Mouse (Mus musculus): Measurements from ENCODE around the gene Clec10a.
A peak's percentile ranks its signal among the peaks of the same experiment; 100 is the strongest.
"Not testable (repeated sequence)": the region's sequence is repeated elsewhere in the genome, so short reads cannot be mapped to it uniquely, and the experiment has no call there.

Clec10a gene

DNA sequence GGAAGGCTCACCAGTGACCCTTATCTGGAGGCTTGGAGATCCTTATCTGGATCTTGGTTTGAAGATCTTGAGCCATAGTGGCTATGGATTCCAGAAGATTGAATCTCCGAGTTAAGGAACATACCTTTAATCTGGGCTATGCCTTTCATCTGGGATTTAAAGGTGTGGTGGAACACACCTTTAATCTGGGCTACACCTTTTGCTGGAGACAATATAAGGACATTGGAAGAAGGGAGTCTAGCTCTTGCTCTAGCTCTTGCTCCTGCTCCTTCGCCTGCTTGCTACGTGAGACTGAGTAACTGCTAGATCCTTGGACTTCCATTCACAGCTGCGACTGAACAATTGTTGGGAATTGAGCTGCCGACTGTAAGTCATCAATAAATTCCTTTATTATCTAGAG lies at the start of gene Clec10a:
Gene Clec10a, plus strand, starts transcription at position 301 of the 400 bp plus-strand sequence.
- not testable (repeated sequence) for DNase-seq (ENCODE audit: low spot score)

DNA sequence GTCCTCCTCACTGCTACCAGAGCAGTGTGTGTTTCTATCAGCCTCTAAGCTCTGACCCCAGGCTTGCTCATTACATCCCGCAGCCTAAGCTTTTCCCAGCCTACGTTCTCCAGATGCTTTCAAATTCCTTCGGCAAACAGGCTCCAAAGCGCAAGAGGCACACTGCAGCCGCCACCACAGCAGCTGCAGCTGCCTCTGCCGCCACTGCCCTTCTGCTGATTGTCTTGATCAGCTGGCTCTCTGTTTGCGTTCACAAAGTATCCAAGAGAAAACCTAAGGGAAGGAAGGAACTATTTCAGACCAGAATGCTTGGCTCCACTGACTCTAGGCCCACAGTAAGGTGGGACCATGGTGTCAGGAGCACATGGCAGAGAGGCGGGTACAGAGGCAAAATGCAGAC lies 48.9 kb upstream of the Clec10a start:
- DNase-seq (ENCODE audit: low spot score): no peak

DNA sequence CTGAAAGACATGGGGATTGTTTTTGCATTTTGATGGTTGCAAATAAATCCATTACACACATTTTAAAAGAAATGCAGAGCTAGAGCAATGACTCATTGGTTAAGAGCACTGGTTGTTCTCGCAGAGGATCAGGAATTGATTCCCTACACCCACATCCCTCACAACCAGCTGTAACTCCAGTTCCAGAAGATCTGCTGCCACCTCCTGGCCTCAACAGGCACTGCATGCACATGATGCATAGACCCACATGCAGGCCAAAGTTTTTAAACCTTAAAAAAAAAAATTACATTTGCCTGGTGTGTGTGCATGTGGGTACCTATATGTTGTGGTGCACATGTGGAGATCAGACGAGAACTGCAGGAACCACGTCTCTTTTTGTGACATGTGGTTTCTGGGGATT lies 45.9 kb upstream of the Clec10a start:
- peak; percentile 22 for DNase-seq (ENCODE audit: low spot score)

DNA sequence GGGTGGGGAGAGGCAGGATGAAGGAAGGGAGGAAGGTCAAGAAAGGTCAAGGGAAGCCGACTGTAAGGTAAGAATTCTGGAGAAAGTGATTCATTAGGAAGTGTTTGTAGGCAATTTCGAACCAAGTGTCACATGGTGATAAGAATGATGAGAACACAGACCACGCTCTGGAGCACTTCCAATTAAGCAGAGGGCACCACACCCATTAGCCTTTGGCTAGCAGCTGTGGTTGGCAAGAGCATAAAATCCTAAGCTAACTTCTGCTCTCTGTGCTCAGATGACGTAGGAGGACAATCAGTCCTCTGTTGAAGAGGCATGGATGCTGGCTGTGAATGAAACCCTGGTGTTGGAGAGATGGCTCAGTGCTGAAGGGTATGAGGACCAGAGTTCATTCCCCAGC lies 41.4 kb upstream of the Clec10a start:
- DNase-seq (ENCODE audit: low spot score): no peak

DNA sequence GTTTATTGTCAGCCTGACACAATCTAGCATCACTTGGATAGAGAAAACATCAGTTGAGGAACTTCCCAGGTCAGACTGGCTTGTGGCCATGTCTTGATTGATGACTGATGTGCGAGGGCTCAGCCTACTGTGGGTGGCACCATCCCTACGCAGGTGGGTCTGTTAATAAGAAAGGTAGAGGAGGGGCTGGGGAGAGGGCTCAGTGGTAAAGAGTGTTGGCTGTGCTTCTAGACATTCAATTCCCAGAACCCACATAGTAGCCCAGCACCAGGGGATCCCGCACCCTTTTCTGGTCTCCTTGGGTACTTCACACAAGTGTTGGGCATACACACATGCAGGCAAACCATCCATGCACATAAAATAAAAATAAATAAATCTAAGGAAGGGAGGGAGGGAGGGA lies 40.1 kb upstream of the Clec10a start:
- no peak for DNase-seq (ENCODE audit: low spot score)

DNA sequence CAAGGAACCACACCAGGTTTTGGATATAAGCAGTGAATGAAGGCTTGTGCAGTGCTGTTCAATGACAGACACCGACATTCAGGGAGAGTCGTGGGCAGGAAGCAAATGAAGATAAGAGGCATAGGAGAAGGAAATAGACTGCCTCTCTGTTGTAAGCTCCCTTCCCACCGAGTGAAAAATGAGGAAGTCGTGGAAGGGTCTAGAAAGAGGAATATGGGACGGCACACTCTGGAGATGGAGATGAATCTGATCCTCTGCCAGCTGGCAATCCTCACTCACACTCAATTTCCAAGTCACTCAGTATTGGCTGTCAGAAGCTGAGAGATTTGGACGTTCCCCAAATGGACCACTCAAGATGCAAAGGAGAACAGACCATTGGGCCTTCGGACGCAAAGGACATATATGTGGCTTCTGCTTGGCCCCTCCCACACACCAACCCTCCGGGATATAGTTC lies 26.0 kb upstream of the Clec10a start, which contains the start of gene Mgl2:
Gene Mgl2, plus strand, starts transcription at position 404 of the 454 bp plus-strand sequence.
- no peak for DNase-seq (ENCODE audit: low spot score)

DNA sequence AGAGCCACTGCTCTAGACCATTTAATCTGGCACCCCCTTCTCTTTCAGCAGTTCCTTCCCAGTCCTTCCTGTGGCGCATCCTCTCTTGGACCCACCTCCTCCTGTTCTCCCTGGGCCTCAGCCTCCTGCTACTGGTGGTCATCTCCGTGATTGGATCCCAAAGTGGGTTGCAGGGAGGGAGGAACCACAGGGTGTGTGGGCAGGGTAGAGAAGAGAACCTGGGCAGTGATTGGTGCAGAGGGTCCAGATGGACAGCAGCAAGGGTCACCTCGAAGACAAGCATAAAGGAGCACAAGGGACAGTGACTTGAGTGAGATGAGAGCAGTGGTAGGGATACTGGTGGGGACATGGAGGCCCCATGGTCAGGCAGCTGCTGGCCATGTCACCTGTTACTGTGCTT lies 21.0 kb upstream of the Clec10a start:
- not testable (repeated sequence) for DNase-seq (ENCODE audit: low spot score)

DNA sequence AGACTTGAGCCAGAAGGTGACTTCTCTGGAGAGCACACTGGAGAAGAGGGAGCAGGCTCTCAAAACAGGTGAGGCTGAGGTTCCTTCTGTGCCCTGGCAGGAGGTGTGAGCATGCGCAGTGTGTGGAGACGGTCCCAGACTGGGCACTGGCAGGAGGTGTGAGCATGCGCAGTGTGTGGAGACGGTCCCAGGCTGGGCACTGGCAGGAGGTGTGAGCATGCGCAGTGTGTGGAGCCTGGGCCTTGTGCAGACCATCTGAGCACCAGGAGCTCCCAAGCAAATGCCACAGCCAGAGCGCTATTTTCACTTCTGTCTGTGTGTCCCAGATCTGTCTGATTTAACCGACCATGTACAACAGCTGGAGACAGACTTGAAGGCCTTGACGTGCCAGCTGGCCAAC lies 20.1 kb upstream of the Clec10a start:
- DNase-seq (ENCODE audit: low spot score): not testable (repeated sequence)

DNA sequence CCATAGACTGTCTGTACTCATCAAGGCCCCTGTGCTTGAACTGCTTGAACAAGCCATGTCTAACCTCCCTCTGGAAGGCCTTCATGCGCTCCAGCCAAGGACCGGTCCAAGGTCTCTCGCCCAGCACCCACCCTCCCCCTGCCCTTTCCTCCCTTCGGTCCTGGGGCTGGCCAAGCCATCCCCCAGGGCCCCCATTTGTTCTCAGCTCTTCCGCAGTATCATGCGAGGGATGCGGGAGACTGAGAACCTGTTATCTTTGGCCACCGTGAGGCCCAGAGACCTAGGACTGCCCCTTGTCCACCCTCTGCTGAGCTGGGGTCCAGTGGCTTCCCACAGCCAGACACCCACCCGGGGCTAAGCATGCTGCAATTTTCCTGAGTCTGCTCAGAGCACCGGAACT lies 16.8 kb upstream of the Clec10a start:
- no peak for DNase-seq (ENCODE audit: low spot score)

DNA sequence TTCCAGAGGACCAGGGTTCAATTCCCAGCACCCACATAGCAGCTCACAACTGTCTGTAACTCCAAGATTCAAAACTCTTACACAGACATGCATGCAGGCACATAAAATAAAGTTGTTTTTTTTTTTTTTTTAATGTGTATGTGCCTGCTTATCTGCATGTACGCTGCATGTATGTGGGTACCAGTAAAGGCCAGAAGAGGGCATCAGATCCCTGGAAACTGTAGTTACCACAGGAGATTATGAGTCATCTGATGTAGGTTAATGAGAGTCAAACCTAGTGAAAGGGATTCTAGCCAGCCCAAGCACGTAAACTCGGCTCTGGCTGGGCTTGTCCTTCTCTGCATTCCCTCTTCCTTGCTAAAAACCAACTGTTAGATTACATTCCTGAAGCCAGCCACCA lies 4.9 kb upstream of the Clec10a start:
- DNase-seq (ENCODE audit: low spot score): no peak

DNA sequence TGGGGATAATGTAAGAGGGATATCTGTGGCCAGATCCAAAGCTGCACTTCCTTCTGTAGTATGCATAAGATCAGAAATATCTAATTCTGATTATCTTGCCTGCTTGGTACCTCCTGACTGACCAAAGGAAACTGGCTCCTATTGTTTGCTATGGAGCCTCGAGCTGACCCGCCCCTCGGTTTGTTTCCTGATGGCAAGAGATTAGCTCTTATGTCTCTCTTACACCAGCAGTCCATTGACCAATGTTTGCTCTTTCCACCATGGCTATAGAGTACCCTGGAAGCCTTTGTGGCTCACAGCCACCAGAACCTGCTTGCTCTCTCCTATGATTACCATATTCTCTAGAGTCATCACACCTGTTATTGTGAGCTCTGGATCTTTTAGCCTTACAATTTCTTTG lies 6.3 kb downstream of the Clec10a start:
- DNase-seq (ENCODE audit: low spot score): no peak

DNA sequence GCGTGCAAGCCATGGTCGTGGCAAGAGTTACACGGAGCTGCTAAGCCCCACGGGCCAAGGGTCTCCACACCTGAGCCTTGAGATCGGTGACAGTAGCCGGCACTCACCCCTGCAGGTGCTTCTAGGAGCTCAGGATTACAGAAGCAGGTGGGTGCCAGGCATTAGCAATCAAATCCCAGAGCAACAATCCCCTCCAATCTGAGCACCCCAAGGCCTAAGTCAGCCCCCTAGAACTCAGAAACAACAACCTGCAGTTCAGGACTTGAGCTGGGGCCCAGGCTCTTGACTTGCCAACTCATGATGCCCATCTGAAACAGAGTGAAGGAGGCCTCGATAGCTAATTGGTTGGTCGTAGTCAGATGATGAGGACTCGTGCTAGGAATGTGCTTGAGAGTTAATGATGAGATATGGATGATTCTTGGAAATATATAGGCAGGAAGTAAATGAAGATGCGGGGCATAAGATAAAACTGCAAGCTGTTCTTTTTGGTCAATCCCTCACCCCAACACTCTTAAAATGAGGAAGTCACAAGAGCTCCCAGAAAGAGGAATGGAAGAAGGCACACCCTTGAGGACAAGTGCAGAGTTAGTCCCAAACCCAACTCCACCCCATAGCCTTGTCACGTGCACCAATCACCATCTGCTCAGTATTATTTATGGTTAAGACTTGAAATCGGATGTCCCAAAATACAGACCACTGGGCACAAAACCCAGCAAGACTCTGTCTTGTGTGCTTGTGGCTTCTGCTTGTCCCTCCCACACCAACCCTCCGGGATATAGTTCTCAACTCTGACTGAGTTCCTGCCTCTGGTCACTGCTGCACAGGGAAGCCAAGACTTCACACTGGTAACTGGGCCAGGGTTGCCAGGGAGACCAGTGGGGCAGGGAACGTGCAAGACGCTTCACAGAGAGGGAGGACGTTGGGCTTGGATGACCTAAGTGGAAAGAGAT lies 10.2 kb downstream of the Clec10a start:
- DNase-seq (ENCODE audit: low spot score): no peak

DNA sequence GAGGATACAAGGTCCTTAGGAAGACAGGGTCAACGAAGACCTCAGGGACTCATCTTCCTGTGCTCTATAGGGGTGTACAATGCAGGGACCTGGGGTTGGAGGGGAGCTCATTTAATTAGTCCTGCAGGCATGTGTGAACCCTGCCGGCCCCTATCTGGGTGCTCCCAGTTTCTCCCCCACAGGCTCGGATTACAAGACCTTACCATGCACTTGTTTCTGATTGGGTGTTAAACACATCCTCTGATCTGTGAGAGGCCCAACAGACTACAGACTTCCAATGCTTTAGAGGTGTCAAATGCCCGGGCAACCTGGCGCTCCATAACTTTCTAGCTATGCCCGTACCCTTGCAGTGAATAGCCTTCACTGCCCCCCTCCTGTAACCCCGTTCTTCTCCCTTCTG lies 12.1 kb downstream of the Clec10a start:
- no peak for DNase-seq (ENCODE audit: low spot score)

DNA sequence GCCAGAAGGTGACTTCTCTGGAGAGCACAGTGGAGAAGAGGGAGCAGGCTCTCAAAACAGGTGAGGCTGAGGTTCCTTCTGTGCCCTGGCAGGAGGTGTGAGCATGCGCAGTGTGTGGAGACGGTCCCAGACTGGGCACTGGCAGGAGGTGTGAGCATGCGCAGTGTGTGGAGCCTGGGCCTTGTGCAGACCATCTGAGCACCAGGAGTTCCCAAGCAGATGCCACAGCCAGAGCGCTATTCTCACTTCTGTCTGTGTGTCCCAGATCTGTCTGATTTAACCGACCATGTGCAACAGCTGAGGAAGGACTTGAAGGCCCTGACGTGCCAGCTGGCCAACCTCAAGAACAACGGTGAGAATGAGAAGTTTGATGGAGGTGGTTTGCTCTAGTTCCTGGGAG lies 13.5 kb downstream of the Clec10a start:
- not testable (repeated sequence) for DNase-seq (ENCODE audit: low spot score)

DNA sequence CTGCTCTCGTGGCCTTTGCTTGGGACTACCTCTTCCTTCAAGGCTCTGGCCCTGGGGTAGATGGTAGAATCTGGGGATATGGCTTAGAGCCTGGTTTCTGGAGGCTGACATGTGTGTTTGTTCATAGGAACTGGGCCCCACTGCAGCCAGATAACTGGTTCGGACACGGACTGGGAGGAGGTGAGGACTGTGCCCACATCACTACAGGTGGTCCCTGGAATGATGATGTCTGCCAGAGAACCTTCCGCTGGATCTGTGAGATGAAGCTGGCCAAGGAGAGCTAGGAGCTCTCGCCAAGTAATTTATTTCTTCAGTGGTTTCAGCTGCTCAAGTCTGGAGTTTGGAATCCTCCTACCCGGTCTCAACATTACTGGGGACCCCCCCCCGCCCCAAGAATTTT lies 14.3 kb downstream of the Clec10a start:
- no peak for DNase-seq (ENCODE audit: low spot score)

DNA sequence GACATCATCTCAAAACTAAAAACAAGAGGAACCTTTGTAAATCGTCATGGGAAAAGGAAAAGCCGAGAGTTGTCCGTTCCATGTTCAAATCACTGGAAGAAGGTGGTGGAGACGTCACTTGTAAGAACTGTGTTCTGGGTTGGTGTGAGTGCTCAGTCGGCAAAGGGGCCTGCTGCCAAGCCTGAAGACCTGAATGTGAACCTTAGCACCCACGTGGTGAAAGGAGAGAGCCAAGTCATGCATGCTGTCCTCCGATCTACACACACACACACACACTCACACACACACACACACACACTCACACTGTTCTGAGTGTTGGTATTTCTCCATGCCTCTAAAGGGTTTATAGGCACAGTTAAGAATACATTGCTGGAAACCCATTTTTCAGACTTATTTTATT lies 15.2 kb downstream of the Clec10a start:
- DNase-seq (ENCODE audit: low spot score): no peak

DNA sequence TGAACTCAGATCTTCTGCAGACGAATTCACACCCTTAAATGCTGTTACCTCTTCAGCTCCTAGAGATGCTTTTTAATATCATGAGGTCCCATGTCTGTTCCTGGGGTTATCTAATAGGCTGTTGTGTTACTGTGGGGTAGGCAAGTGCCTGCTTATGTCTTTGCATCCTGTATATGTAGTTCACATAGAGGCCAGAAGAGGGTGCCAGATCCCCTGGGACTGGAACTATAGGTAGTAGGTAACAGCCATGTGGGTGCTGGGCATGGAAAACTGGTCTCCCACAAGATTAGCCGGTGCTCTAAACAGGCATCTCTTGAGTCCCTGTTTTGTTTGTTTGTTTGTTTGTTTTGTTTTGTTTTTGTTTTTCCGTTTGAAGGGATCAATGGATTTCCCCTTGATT lies 15.8 kb downstream of the Clec10a start:
- no peak for DNase-seq (ENCODE audit: low spot score)

DNA sequence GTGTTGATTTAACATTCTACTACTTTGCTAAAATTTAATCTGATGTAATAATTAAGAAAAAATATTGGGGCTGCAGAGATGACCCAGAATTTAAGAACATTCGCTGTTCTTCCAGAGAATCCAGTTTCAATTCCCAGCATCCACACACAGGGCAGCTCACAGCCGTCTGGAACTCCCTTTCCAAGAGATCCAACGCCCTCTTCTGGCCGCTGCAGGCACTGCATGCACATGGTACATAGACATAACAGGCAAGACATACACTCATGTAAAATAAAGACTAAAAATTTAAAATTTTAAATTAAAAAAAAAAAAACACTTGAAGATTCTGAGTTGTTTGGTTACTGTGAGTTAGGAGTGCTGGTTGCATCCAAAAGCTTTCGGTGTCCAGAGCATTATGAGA lies 16.3 kb downstream of the Clec10a start:
- DNase-seq (ENCODE audit: low spot score): no peak

DNA sequence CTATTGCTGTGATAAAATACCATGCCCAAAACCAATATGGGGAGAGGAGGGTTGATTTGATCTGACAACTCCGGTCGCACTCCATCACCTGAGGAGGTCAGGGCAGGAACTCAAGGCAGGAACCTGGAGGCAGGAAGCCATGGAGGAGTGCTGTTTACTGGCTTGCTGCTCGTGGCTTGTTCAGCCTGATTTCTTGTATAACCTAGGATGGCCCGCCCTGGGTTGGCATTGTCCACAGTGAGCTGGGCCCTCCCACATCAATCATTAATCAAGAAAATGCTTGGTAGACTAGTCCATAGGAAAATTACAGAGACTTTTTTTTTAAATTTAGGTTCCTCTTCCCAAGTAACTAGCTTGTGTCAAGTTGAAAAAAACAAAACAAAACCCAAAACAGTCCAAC lies 18.5 kb downstream of the Clec10a start:
- DNase-seq (ENCODE audit: low spot score): no peak

DNA sequence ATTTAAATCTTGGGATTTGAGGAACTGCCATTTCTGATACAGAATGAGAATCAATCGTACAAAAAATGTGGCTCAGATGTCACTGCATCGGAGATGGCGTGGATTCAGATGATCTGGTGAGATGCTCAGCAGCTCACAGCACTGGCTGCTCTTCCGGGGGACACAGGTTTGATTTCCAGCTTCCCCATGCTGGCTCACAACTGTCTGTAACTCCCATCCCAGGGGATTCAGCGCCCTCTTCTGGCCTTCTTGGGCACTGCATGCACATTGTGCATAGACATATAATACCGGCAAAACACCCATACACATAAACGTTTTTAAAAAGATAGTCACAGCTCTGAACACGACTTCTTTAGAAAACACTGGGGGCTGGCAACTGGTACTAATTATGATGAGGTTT lies 21.6 kb downstream of the Clec10a start:
- DNase-seq (ENCODE audit: low spot score): no peak

DNA sequence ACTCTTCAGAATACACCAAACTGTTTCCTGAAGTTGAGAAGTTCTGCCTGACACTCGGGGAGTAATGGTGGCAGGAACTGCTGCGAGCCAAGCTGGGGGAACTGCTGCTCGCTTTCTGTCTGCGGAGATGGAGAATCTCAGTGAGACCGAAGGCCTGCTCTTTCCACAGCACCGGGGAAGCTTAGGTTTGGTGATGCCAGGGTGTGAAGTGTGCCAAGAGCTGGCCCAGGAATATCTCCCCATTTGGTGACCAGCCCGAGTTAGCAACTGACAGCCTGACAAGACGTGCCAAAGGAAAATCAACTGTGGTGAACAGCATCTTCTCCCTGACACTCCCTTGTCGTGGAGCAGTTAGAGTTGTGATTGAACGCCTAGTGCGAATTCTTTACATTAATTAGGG lies 22.3 kb downstream of the Clec10a start:
- no peak for DNase-seq (ENCODE audit: low spot score)

DNA sequence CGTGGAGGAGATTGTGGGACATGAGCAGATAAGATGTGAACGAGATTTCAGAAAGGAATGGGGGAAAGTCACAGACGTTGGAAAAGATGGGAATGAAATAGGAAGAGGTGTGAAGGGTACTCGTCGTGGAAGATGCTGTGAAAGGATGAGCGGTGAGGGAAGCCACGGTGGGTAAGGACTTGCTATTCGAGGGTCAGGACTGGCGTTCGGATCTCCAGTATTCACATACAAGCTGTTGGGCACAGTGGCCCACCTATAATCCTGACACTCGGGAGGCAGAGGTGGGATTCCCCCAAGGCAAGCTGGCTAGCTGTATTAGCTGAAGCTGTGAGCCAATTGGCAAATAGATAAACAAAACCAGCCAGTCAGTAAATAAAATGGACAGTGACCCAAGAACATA lies 22.8 kb downstream of the Clec10a start:
- DNase-seq (ENCODE audit: low spot score): no peak

DNA sequence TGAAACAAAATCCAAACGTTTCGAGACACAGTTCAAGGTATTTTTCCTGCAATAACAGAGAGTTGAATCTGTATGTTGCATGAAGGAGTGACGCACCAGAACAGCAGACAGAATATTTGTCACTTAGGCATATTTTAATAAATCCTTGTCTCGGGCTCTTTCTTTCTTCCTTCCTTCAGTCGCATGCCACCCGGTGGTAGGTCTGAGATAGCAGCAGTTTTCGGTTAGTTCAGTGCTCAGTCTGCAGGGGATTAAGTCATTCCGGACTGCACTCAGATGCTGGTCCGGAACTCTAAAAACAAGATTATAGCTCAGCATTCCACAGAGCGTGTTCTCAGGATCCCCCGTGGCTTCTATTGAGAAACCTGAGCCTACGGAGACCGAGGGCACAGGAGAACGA lies 23.4 kb downstream of the Clec10a start:
- no peak for DNase-seq (ENCODE audit: low spot score)

DNA sequence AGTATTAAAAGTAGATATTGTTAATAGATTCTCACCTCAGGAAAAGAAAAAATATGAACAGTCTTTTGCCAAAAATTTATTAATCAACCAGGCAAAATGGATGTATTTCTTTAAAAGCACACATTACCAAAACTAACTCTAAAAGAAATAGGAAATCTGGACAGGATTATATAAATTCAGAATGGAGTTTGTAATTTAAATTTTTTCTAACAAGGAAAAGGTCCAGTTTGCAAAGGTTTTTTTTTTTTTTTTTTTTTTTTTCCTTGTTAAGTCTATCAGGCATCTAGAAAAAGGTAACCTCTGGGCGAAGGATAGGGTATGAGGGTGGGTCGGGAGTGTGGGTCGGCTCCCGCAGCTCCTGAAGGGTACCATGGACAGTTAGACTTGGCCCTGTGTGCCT lies 24.5 kb downstream of the Clec10a start:
- DNase-seq (ENCODE audit: low spot score): no peak
